Mouse (Mus musculus): Measurements from ENCODE around the gene Tspo. TPM values are rescaled to one million over a fixed set of nuclear protein-coding genes. Genes with fewer than 3 reads are reported as not detected.

The Tspo gene
- total and polyA plus RNA-seq, 2 experiments from 2014 or later = 9.6 to 17.3 TPM

DNA sequence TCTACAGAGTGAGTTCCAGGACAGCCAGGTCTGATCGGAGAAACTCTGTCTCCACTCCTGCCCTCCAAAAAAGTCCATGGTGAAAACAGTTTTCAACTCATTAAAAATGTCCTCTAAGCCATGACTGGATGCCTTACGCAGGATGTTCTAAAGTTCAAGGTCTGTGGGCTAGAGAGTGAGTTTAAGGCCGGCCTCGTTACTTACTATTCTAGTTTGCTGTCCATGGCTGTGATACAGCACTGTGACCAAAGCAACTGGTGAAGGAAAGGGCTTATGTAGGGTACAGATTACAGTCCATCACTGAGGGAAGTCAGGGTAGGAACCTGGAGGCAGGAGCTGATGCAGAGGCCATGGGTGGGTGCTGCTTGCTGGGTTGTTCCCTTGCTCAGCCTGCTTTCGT lies 5.2 kb downstream of the Tspo start:
- Histone ChIP-seq H3K4me2 (ENCODE audit: low read depth, low read length) (no peak overlapping the region), H3K27ac (no peak overlapping the region), H3K27me3 (ENCODE audit: insufficient read depth, low read length) (no peaks in the 10 kb centered on the region), H3K4me3 (ENCODE audit: low read length) (no peak overlapping the region), H3K9me3 (ENCODE audit: low read length) (no peaks in the 10 kb centered on the region), H3K4me1 (ENCODE audit: insufficient read depth, low read length) (peaks cover 6% of the 10 kb centered on the region; the same call in 1 of the 2 replicates), H3K36me3 (ENCODE audit: insufficient read depth, low read length) (no peaks in the 10 kb centered on the region), H3K9ac (replicated peaks; ENCODE audit: low read length) (no peak overlapping the region)
- WGBS = 93% methylated on average over 5 of the region's 5 CpGs
- DNase-seq (ENCODE audit: low spot score) = no peak
- no peak for ATAC-seq
- no peak for TF ChIP-seq CTCF (IDR thresholded peaks at IDR 0.05; ENCODE audit: low read depth)

DNA sequence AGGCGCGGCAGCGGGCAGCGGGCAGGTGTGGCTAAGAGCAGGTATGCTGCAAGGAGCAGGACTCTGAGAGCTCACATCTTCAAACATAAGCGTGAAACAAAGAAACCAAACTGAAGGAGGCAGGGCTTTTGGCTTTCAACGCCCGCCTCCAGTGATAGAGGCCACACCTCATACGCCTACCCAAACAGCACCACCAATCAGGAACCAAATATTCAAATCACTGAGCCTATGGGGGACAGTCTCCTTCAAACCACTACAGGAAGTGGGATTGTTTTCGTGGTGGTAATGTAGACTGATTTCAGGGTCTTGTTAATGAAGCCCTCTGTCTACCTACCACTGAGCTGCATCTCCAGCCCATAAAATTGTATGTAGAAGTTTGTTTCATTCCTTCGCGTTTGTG lies 6.3 kb downstream of the Tspo start:
- ATAC-seq (no peak), DNase-seq (ENCODE audit: low spot score) (no peak)
- no peaks in the 10 kb centered on the region for H3K4me1 ChIP-seq (ENCODE audit: insufficient read depth, low read length)
- TF ChIP-seq CTCF (IDR thresholded peaks at IDR 0.05; ENCODE audit: low read depth) = no peak
- no peak overlapping the region for H3K4me2 ChIP-seq (ENCODE audit: low read depth, low read length)
- no peak overlapping the region for H3K4me3 ChIP-seq (ENCODE audit: low read length)
- no peaks in the 10 kb centered on the region for H3K9me3 ChIP-seq (ENCODE audit: low read length)
- H3K27me3 ChIP-seq (ENCODE audit: insufficient read depth, low read length) = no peaks in the 10 kb centered on the region
- no peak overlapping the region for H3K9ac ChIP-seq (replicated peaks; ENCODE audit: low read length)
- 62% methylated on average over 11 of the region's 11 CpGs for WGBS
- no peak overlapping the region for H3K27ac ChIP-seq
- no peaks in the 10 kb centered on the region for H3K36me3 ChIP-seq (ENCODE audit: insufficient read depth, low read length)

DNA sequence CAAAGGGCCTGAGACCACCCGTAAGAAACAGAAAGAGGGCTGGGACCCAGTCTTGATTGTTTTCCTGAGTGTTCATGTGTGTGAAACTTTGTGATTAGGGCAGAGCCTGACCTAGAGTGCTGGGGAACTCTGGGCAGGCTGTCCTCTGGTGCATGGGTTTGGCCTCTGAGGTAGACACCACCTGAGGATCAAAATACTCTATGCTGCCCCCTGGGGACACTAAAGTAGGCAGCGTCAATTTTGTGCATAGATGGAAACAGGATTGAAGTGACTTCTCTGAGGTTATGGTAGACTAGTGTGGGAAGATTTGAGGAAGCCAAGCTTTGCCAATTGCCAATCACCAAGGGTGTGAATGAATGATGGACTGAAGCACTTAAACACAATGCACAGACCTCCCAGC lies 7.2 kb downstream of the Tspo start:
- H3K4me2 ChIP-seq (ENCODE audit: low read depth, low read length) = no peak overlapping the region
- 0 out of 2 replicates have a peak, but pooled peaks cover 3% of the 10 kb centered on the region for H3K36me3 ChIP-seq (ENCODE audit: insufficient read depth, low read length)
- no peak overlapping the region for H3K4me3 ChIP-seq (ENCODE audit: low read length)
- H3K27ac ChIP-seq = no peak overlapping the region
- H3K9ac ChIP-seq (replicated peaks; ENCODE audit: low read length) = no peak overlapping the region
- no peak for ATAC-seq
- H3K9me3 ChIP-seq (ENCODE audit: low read length) = no peaks in the 10 kb centered on the region
- no peaks in the 10 kb centered on the region for H3K27me3 ChIP-seq (ENCODE audit: insufficient read depth, low read length)
- TF ChIP-seq CTCF (IDR thresholded peaks at IDR 0.05; ENCODE audit: low read depth) = no peak
- WGBS = 76% methylated on average over 2 of the region's 2 CpGs
- no peak for DNase-seq (ENCODE audit: low spot score)
- no peaks in the 10 kb centered on the region for H3K4me1 ChIP-seq (ENCODE audit: insufficient read depth, low read length)

DNA sequence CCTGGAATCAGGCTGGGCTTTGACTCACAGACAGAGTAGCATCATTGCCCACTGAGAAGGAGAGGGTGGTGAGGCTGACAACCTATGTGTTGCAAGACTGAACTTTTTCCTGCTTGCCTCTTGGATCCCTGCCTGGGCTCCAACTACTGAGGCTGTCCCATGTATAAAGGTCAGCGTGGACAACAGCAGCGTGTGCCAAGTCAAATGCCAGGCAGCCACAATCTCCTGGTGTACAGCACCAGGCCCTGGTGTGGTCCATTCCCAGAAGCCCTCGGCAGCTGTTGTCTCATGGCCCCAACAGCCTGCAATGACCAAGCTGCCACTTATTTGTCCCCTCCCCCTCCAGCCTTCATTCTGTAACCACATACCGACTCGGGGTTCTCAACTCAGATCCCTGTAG lies 8.2 kb downstream of the Tspo start:
- no peak overlapping the region for H3K9ac ChIP-seq (replicated peaks; ENCODE audit: low read length)
- ATAC-seq (no peak), DNase-seq (ENCODE audit: low spot score) (no peak)
- H3K4me2 ChIP-seq (ENCODE audit: low read depth, low read length) = no peak overlapping the region
- H3K27ac ChIP-seq = no peak overlapping the region
- no peak overlapping the region for H3K4me3 ChIP-seq (ENCODE audit: low read length)
- H3K27me3 ChIP-seq (ENCODE audit: insufficient read depth, low read length) = no peaks in the 10 kb centered on the region
- WGBS = 83% methylated on average over 5 of the region's 5 CpGs
- no peaks in the 10 kb centered on the region for H3K9me3 ChIP-seq (ENCODE audit: low read length)
- no peak for TF ChIP-seq CTCF (IDR thresholded peaks at IDR 0.05; ENCODE audit: low read depth)
- peaks cover 13% of the 10 kb centered on the region for H3K36me3 ChIP-seq (ENCODE audit: insufficient read depth, low read length)
- no peaks in the 10 kb centered on the region for H3K4me1 ChIP-seq (ENCODE audit: insufficient read depth, low read length)

DNA sequence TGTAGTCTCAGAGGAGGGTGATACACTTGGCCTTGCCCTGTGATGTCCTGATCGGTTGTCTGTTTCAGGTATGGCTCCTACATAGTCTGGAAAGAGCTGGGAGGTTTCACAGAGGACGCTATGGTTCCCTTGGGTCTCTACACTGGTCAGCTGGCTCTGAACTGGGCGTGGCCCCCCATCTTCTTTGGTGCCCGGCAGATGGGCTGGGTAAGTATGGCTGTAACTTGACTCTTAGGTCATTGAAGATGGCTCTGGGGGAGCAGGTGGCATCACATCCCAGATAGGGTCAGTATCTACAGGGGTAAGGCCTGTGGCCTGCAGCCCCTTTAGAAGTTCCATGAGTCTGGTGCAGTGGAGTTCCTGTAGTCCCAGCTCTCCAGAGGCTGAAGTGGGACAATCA lies 8.7 kb downstream of the Tspo start:
- Histone ChIP-seq H3K4me2 (ENCODE audit: low read depth, low read length) (no peak overlapping the region), H3K4me1 (ENCODE audit: insufficient read depth, low read length) (no peaks in the 10 kb centered on the region), H3K27me3 (ENCODE audit: insufficient read depth, low read length) (no peaks in the 10 kb centered on the region), H3K27ac (no peak overlapping the region), H3K4me3 (ENCODE audit: low read length) (no peak overlapping the region), H3K9me3 (ENCODE audit: low read length) (no peaks in the 10 kb centered on the region), H3K9ac (replicated peaks; ENCODE audit: low read length) (no peak overlapping the region), H3K36me3 (ENCODE audit: insufficient read depth, low read length) (peaks cover 18% of the 10 kb centered on the region)
- no peak for DNase-seq (ENCODE audit: low spot score)
- no peak for TF ChIP-seq CTCF (IDR thresholded peaks at IDR 0.05; ENCODE audit: low read depth)
- ATAC-seq = no peak
- WGBS = 91% methylated on average over 4 of the region's 4 CpGs

DNA sequence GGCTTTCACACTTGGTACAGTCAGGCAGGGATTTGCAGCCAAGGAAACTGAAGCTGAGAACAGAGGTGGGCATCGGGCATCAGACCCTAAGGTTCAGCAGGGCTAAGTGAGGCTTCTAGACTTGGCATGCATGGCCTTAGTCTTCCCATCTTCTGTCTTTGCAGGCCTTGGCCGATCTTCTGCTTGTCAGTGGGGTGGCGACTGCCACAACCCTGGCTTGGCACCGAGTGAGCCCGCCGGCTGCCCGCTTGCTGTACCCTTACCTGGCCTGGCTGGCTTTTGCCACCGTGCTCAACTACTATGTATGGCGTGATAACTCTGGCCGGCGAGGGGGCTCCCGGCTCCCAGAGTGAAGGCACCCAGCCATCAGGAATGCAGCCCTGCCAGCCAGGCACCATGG lies 10.2 kb downstream of the Tspo start:
- Histone ChIP-seq H3K4me1 (ENCODE audit: insufficient read depth, low read length) (no peaks in the 10 kb centered on the region), H3K9ac (replicated peaks; ENCODE audit: low read length) (no peak overlapping the region), H3K27me3 (ENCODE audit: insufficient read depth, low read length) (no peaks in the 10 kb centered on the region), H3K4me2 (ENCODE audit: low read depth, low read length) (no peak overlapping the region), H3K27ac (no peak overlapping the region), H3K36me3 (ENCODE audit: insufficient read depth, low read length) (peaks cover 32% of the 10 kb centered on the region), H3K9me3 (ENCODE audit: low read length) (no peaks in the 10 kb centered on the region), H3K4me3 (ENCODE audit: low read length) (no peak overlapping the region)
- 94% methylated on average over 12 of the region's 12 CpGs for WGBS
- DNase-seq (ENCODE audit: low spot score) = no peak
- no peak for ATAC-seq
- TF ChIP-seq CTCF (IDR thresholded peaks at IDR 0.05; ENCODE audit: low read depth) = no peak

DNA sequence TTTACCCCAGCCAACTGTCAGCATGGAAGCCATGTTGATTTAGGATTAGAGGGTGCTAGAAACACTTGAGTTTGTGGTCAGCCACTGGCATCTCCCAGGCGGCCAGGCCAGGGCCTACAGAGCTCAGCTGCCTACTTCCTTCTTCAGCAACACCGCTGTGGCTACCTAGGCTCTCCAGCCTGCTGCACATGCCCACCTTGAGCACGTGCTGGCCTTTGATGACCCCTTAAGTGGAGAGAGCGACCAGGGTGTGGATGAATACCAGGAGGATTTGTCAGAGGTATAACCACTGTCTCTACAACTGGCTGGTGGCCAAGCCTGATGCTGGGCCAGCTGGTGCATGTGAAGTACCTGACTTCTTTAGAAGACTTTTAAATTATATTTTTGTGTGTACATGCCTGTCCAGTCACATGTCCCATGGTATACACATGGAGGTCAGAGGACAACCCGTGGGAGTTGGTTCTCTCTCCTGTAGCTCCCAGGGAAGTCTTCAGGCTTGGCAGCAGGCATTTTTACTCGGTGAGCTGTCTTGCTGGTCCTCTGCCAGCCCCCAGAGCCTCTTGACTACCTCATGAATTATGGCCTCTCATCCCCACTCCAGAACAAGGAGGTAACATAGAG lies 11.4 kb downstream of the Tspo start:
- H3K27ac ChIP-seq = no peak overlapping the region
- DNase-seq (ENCODE audit: low spot score) = no peak
- no peak for ATAC-seq
- no peak overlapping the region for H3K9ac ChIP-seq (replicated peaks; ENCODE audit: low read length)
- WGBS = 85% methylated on average over 6 of the region's 6 CpGs
- no peaks in the 10 kb centered on the region for H3K27me3 ChIP-seq (ENCODE audit: insufficient read depth, low read length)
- no peaks in the 10 kb centered on the region for H3K9me3 ChIP-seq (ENCODE audit: low read length)
- H3K4me1 ChIP-seq (ENCODE audit: insufficient read depth, low read length) = no peaks in the 10 kb centered on the region
- peaks cover 41% of the 10 kb centered on the region for H3K36me3 ChIP-seq (ENCODE audit: insufficient read depth, low read length)
- TF ChIP-seq CTCF (IDR thresholded peaks at IDR 0.05; ENCODE audit: low read depth) = no peak
- no peak overlapping the region for H3K4me3 ChIP-seq (ENCODE audit: low read length)
- no peak overlapping the region for H3K4me2 ChIP-seq (ENCODE audit: low read depth, low read length)
